Mouse (Mus musculus) skeletal muscle tissue, postnatal 0 days (tissue): ENCODE data around the gene Mrps26. TPM values are rescaled to one million over a fixed set of nuclear protein-coding genes. Genes with fewer than 3 reads are reported as not detected.

Experiments used
- microRNA-seq, 2 experiments: library from miRNA; unstranded; fragments of <30 nt; microRNA quantifications; one replicate each; pipeline ENCODE4; 2016
- polyA plus RNA-seq: library from polyadenylated mRNA; unstranded; fragments of >200 nt; fragmentation: Nextera tagmentation; extraction: Ambion mirVana; gene quantifications from 2 replicates; pipeline ENCODE4 v1.2.1, GENCODE M21; 2015

Mrps26 gene
- polyA plus RNA-seq, result 68.5 and 76.0 TPM in 2 replicates

DNA sequence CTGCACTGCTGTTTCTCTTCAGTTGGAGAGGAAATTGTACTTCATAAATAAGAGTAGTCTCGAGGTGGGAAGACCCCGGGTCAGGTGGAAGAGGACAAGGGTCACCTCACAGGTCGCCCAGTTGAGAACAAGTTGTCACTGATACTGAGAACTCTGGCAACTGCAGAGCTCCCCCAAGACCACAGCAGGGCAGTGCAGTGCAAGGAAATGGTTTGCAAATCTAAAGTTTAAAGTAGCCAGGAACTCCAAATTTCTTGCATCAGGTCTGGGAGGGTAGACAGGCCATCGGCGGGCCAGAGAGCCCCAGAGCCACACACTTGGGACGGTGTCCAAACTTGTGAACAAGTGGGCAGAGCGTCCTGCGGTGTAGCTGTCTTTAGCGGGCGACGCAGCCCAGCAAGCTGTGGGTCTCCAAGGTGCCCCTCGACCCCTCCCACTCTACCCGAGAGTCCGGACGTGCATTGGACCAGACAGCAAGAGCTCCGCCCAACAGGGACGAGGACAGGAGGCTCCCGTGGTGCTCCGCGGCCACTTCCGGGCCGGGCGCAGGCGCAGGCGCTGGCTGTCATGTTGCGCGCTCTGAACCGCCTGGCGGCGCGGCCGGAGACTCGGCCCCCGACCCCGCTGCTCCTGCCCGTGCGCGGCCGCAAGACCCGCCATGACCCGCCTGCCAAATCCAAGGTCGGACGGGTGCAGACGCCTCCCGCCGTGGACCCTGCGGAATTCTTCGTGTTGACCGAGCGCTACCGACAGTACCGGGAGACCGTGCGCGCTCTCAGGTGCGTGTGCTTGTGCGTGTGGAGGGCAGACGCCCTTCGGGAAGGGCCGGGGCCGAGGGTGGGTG, at the start of gene Mrps26:
Mrps26 (plus strand) TSS at position 531 of the 844 bp plus-strand sequence.

DNA sequence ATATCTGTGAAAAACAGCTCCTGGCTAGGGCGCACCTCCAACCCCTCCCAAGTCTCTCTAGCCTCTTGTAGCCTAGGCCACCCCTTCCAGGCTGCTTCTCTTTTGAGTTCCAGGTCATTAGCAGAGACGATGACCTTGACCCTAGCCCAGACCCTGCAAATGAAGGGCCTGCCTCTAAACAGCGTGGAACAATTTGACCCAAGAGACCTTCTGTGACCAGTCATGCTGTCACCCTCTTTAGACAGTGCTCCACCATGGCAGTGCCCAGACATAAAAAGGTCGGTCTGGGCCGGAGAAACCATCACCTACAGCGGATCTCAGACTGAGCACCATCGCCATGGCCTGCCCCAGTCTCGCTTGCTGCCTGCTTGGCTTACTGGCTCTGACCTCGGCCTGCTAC, 12.3 kb downstream of the Mrps26 start, which contains the start of gene Oxt:
Oxt (plus strand) TSS at position 301 of the 400 bp plus-strand sequence.

DNA sequence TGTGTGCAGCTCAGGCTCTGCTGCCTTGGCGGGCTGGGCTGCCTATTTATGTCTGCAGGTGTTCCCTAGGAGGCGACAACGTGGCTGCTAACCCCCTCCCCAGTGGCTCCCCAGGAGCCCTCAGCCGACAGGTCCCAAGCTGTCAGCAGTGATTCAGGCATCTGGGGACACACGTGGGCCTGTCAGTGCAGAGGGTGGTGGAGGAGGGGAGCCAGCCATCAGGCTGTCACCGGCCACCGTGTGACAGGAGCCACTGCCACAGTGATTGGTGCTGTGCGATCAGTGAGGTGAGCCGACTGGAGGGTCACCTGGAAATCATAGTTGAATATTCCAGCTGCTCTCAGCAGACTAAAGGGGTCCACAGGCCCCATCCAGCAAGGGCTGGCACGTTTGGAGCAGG, 19.0 kb downstream of the Mrps26 start, which contains the start of gene Avp:
Avp (minus strand) TSS at position 3 of the 400 bp plus-strand sequence.

Small RNAs within 50 kb of the gene (microRNA-seq; reads per million reads assigned to microRNA genes)
- gene Gm23876, result 0 reads per million in 2 experiments

Other genes with a start within 250 kb of the Mrps26 start
- 22.3 and 25.7 TPM in 2 replicates for gene Cpxm1, start 166.2 kb upstream of the Mrps26 start, polyA plus RNA-seq
- gene Gm28372, start 158.5 kb upstream of the Mrps26 start, polyA plus RNA-seq, result 0.06 TPM in 1 of 2 replicates, not detected in the other
- gene 1700020A23Rik, start 158.5 kb upstream of the Mrps26 start, polyA plus RNA-seq, result 0.22 TPM in 1 of 2 replicates, not detected in the other
- gene Tmem239, start 157.3 kb upstream of the Mrps26 start, polyA plus RNA-seq, result 0.14 TPM in 1 of 2 replicates, not detected in the other
- 24.9 and 25.7 TPM in 2 replicates for gene Vps16, start 139.4 kb upstream of the Mrps26 start, polyA plus RNA-seq
- 6.0 and 7.4 TPM in 2 replicates for gene Pced1a, start 139.0 kb upstream of the Mrps26 start, polyA plus RNA-seq
- 35.2 and 35.9 TPM in 2 replicates for gene Ptpra, start 113.5 kb upstream of the Mrps26 start, polyA plus RNA-seq
- gene Oxt, start 12.4 kb downstream of the Mrps26 start, polyA plus RNA-seq, result not detected in 2 replicates
- not detected in 2 replicates for gene Avp, start 18.8 kb downstream of the Mrps26 start, polyA plus RNA-seq
- gene Fastkd5, start 66.3 kb downstream of the Mrps26 start, polyA plus RNA-seq, result 6.9 and 7.2 TPM in 2 replicates
- 5.2 TPM in 2 replicates for gene Ubox5, start 66.3 kb downstream of the Mrps26 start, polyA plus RNA-seq
- 1.3 and 1.4 TPM in 2 replicates for gene Lzts3, start 79.1 kb downstream of the Mrps26 start, polyA plus RNA-seq
- gene Ddrgk1, start 100.9 kb downstream of the Mrps26 start, polyA plus RNA-seq, result 66.1 and 77.7 TPM in 2 replicates
- gene Itpa, start 103.9 kb downstream of the Mrps26 start, polyA plus RNA-seq, result 42.9 and 49.6 TPM in 2 replicates
- 0.09 and 0.33 TPM in 2 replicates for gene Slc4a11, start 133.8 kb downstream of the Mrps26 start, polyA plus RNA-seq